Mouse (Mus musculus) heart, adult 2 months (tissue): Measurements from ENCODE around the gene Folh1. TPM values are rescaled to one million over a fixed set of nuclear protein-coding genes. Genes with fewer than 3 reads are reported as not detected.

Experiments used
- DNase-seq, 2 experiments: peaks; one replicate each; pipeline ENCODE4 v3.0.0; 2021
- H3K27ac ChIP-seq: fragments of 200-600 bp; 2 replicates; pipeline ENCODE4 v1.8.1; 2022
- H3K27me3 ChIP-seq: fragments of 200-500 bp; 2 replicates; pipeline ENCODE4 v1.6.1; 2012; ENCODE audit warnings: mild to moderate bottlenecking, low read length, inconsistent platforms, mixed read lengths; ENCODE audit not compliant: control insufficient read depth, insufficient read depth
- H3K36me3 ChIP-seq: fragments of 200-500 bp; 2 replicates; pipeline ENCODE4 v1.6.1; 2012; ENCODE audit warnings: low read length, inconsistent platforms; ENCODE audit not compliant: control insufficient read depth, insufficient read depth
- H3K4me1 ChIP-seq: fragments of 200-500 bp; 2 replicates; pipeline ENCODE4 v1.6.1; 2011; ENCODE audit warnings: low read length; ENCODE audit not compliant: control insufficient read depth, insufficient read depth
- H3K4me3 ChIP-seq: fragments of 200-600 bp; 2 replicates; pipeline ENCODE4 v1.8.1; 2022
- H3K79me2 ChIP-seq: fragments of 200-500 bp; replicated peaks from 2 replicates; pipeline ENCODE4 v1.6.1; 2012; ENCODE audit warnings: mild to moderate bottlenecking, inconsistent platforms, low read length, moderate library complexity, mixed read lengths; ENCODE audit not compliant: control insufficient read depth, insufficient read depth
- H3K9ac ChIP-seq: fragments of 200-500 bp; 2 replicates; pipeline ENCODE4 v1.6.1; 2012; ENCODE audit warnings: low read depth, mild to moderate bottlenecking, control low read depth, inconsistent platforms, low read length, mixed read lengths
- CTCF ChIP-seq: fragments of 200-600 bp; IDR thresholded peaks from 2 replicates; pipeline ENCODE4 v1.8.1; 2022; ENCODE audit warnings: antibody characterized with exemption, mild to moderate bottlenecking, moderate library complexity
- EP300 ChIP-seq: fragments of 200-500 bp; IDR thresholded peaks from 2 replicates; pipeline ENCODE4 v1.6.1; 2011; ENCODE audit warnings: low read depth, low read length, control low read depth; ENCODE audit not compliant: insufficient read depth
- POLR2A ChIP-seq: fragments of 200-500 bp; IDR thresholded peaks from 2 replicates; pipeline ENCODE4 v1.6.1; 2011; ENCODE audit warnings: mild to moderate bottlenecking, low read depth, low read length, control low read depth; ENCODE audit not compliant: insufficient read depth
- whole genome bisulfite sequencing: fragments of 180-500 bp; shearing (Covaris S2); methylation state at CpG from one replicate; pipeline ENCODE4 v1.1.7; 2018; 5-methylcytosine and 5-hydroxymethylcytosine counted together
- intact Hi-C: fragments of 180-260 bp; cut with DNase I; formaldehyde crosslinking; loops from one replicate; pipeline ENCODE4 v1.15.1; 2025
- polyA plus RNA-seq: library from polyadenylated mRNA; depleted of rRNA; stranded (reverse); fragments of >200 nt; gene quantifications from 2 replicates; pipeline ENCODE4 v1.2.3, GENCODE M21; 2012; rRNA removed
- total RNA-seq, 2 experiments: library from RNA; stranded (reverse); gene quantifications; 2 replicates each; pipeline ENCODE4 v1.2.3; 2021

Folh1 gene
- total and polyA plus RNA-seq, 3 experiments: 0.18 TPM; not detected in 2

DNA sequence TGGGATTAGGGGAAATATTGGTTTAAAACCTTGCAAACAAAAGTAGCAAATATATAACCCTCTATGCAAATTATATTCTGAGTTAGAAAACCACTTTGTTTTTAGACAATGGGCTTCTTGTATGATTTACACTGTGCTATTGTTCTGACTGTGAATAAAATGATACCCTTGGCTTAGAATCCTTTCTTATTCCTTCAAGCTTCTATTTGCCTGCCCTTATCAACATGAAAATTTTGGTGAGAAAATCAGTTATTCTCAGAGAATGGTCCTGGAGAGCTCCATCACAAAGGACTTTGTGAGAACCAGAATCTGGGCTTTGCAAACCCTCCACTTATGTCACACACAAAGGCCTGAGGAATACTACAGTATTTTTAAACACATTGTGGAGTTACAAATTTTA lies 11.1 kb downstream of the Folh1 start:
- TF ChIP-seq CTCF (no peak), POLR2A (no peak), EP300 (no peak)
- H3K79me2 ChIP-seq: no peaks in the 10 kb centered on the region
- no peaks in the 10 kb centered on the region for H3K36me3 ChIP-seq
- H3K4me3 ChIP-seq: no peak overlapping the region
- no peak overlapping the region for H3K9ac ChIP-seq
- no peaks in the 10 kb centered on the region for H3K4me1 ChIP-seq
- no peak overlapping the region for H3K27ac ChIP-seq
- no peak for DNase-seq
- intact Hi-C loops: no loop called here
- H3K27me3 ChIP-seq: no peaks in the 10 kb centered on the region

DNA sequence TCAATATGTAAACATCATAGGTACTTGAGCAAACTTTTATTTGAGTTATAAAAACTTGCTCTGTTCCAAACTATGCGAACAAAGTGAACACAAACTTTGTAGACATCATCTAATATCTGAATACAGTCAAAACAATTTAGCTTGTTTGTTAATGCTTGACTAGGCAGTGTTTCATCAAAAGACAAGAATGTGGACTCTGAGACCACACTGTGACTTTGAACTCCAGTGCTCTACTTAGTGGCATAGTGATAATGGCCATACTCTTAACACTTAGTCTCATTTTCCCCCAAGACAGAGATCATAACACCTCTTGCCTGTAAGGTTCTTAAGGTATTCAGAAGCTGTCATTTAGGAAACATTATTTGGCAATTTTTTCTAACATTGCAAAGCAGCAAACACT lies 15.0 kb downstream of the Folh1 start:
- no peak overlapping the region for H3K27ac ChIP-seq
- no peak overlapping the region for H3K4me3 ChIP-seq
- H3K9ac ChIP-seq: no peak overlapping the region
- H3K4me1 ChIP-seq: no peaks in the 10 kb centered on the region
- WGBS: 59% methylated on average over 1 of the region's 1 CpGs
- H3K36me3 ChIP-seq: no peaks in the 10 kb centered on the region
- no peak for DNase-seq
- intact Hi-C loops: no loop called here
- TF ChIP-seq POLR2A (no peak), EP300 (no peak), CTCF (no peak)
- H3K79me2 ChIP-seq: no peaks in the 10 kb centered on the region
- H3K27me3 ChIP-seq: no peaks in the 10 kb centered on the region

DNA sequence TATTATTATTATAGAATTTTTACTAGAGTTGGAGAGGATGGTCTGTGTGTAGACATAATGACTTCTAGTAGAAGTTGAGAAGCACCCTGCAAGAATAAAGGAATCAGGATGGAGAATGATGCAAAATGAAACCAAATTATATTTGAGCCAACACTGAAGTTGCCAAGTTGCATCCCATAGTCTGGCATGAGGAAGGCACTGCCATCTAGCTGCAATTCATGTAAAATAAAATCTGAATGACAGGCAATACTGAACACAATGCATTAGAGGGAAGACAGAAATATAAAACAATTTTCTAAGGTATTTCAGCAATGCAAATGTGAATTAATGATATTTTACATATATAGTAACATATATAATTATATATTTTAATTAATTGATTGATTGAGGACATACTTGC lies 50.7 kb downstream of the Folh1 start:
- no peak overlapping the region for H3K9ac ChIP-seq
- no peak overlapping the region for H3K4me3 ChIP-seq
- H3K27me3 ChIP-seq: no peaks in the 10 kb centered on the region
- TF ChIP-seq POLR2A: no peak
- no peak for TF ChIP-seq EP300
- TF ChIP-seq CTCF: no peak
- intact Hi-C loops: no loop called here
- no peaks in the 10 kb centered on the region for H3K36me3 ChIP-seq
- H3K27ac ChIP-seq: no peak overlapping the region
- no peaks in the 10 kb centered on the region for H3K79me2 ChIP-seq
- no peak for DNase-seq
- no peaks in the 10 kb centered on the region for H3K4me1 ChIP-seq

DNA sequence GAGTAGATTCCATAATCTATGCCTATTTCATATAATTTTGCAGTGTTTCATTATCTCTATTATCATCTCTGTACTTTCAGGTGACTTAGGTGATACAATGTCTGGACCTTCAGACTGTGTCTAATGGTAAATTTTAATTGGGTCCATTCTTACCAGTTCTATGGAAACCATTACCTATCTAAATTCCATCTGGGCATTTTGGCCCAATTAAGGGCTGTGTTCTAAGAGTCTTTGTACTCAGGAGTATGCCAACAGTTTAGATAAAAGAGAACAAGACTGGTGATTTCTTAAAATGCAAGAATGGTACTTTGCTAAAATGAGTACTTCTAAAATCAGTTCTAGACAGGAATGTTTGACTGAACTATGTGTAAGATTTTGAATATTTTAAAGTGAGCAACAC lies 87.7 kb downstream of the Folh1 start, which contains the start of gene Olfr292:
Gene Olfr292, plus strand, starts transcription at position 301 of the 400 bp plus-strand sequence.
- H3K79me2 ChIP-seq: no peaks in the 10 kb centered on the region
- H3K36me3 ChIP-seq: no peaks in the 10 kb centered on the region
- no peak within 1 kb of the TSS for H3K9ac ChIP-seq
- intact Hi-C loops: no loop called here
- no peak for TF ChIP-seq EP300
- no peak for TF ChIP-seq POLR2A
- no peak for TF ChIP-seq CTCF
- H3K27ac ChIP-seq: no peak within 1 kb of the TSS
- no peak within 1 kb of the TSS for H3K4me3 ChIP-seq
- DNase-seq: no peak
- no peaks in the 10 kb centered on the region for H3K27me3 ChIP-seq
- H3K4me1 ChIP-seq: no peaks in the 10 kb centered on the region

Other genes starting within 250 kb of the Folh1 start
- gene Olfr295, start 192.1 kb downstream of the Folh1 start, total RNA-seq: not detected
- not detected in 2 replicates for gene Olfr295, start 192.1 kb downstream of the Folh1 start, polyA plus RNA-seq
- gene Olfr294, start 159.3 kb downstream of the Folh1 start, total RNA-seq: not detected
- gene Olfr294, start 159.3 kb downstream of the Folh1 start, polyA plus RNA-seq: not detected in 2 replicates
- not detected for gene Olfr293, start 126.9 kb downstream of the Folh1 start, total RNA-seq
- not detected in 2 replicates for gene Olfr293, start 126.9 kb downstream of the Folh1 start, polyA plus RNA-seq
- not detected for gene Olfr292, start 87.6 kb downstream of the Folh1 start, total RNA-seq
- gene Olfr292, start 87.6 kb downstream of the Folh1 start, polyA plus RNA-seq: not detected in 2 replicates
- gene Vmn2r77, start 19.1 kb upstream of the Folh1 start, total RNA-seq: not detected
- not detected in 2 replicates for gene Vmn2r77, start 19.1 kb upstream of the Folh1 start, polyA plus RNA-seq
- not detected for gene Vmn2r78, start 139.2 kb upstream of the Folh1 start, total RNA-seq
- gene Vmn2r78, start 139.2 kb upstream of the Folh1 start, polyA plus RNA-seq: not detected in 2 replicates
- not detected for gene Vmn2r79, start 220.2 kb upstream of the Folh1 start, total RNA-seq
- gene Vmn2r79, start 220.2 kb upstream of the Folh1 start, polyA plus RNA-seq: not detected in 2 replicates